Mouse (Mus musculus) granulocyte monocyte progenitor cell, adult 5-6 weeks (primary cell): ENCODE results near the gene C1ql1. TPM values are rescaled to one million over a fixed set of nuclear protein-coding genes. Genes with fewer than 3 reads are reported as not detected.

ENCODE experiments used
- ATAC-seq: replicated peaks from 2 replicates; pipeline ENCODE4 v1.8.0; 2016; ENCODE audit warnings: mild to moderate bottlenecking, moderate TSS enrichment, inconsistent platforms; ENCODE audit not compliant: poor library complexity, severe bottlenecking
- total RNA-seq, 2 experiments: library from RNA; stranded (forward) in 1 of 2; stranded (reverse) in 1 of 2; fragments of 200-712, 200-1000 nt in 1 of 2; fragments of >200 nt in 1 of 2; fragmentation: Nextera tagmentation in 1 of 2; gene quantifications; 2 replicates each; pipeline ENCODE4 v1.2.3; 2014 to 2017

Gene C1ql1
- total RNA-seq, 2 experiments from 2014 or later: not detected

- no peak for ATAC-seq
These were observed 35.1 kb downstream of the C1ql1 start for GRCm38 (mm10) chr11:102911376-102911775.

- ATAC-seq: no peak
These were observed 42.8 kb downstream of the C1ql1 start for GRCm38 (mm10) chr11:102903654-102904053.

GRCm38 (mm10) chr11:102902107-102902506, 44.4 kb downstream of the C1ql1 start:
- no peak for ATAC-seq

- peak; percentile 16; the same call in 1 of the 2 replicates for ATAC-seq
These were observed 45.3 kb downstream of the C1ql1 start for GRCm38 (mm10) chr11:102901199-102901598.

GRCm38 (mm10) chr11:102900763-102901162, 45.7 kb downstream of the C1ql1 start, which contains the start of gene Gfap:
Gene Gfap, minus strand, starts transcription at chr11:102900912.
- peak; percentile 88 for ATAC-seq

- no peak for ATAC-seq
These were observed 48.1 kb downstream of the C1ql1 start for GRCm38 (mm10) chr11:102898408-102898807.

GRCm38 (mm10) chr11:102896641-102897040, 49.8 kb downstream of the C1ql1 start:
- ATAC-seq: no peak

- no peak for ATAC-seq
These were observed 50.7 kb downstream of the C1ql1 start for GRCm38 (mm10) chr11:102895779-102896178.

GRCm38 (mm10) chr11:102894716-102895115, 51.8 kb downstream of the C1ql1 start:
- no peak for ATAC-seq

- peak; percentile 97 for ATAC-seq
These were observed 53.4 kb downstream of the C1ql1 start for GRCm38 (mm10) chr11:102893015-102893651.

GRCm38 (mm10) chr11:102890096-102890495, 56.4 kb downstream of the C1ql1 start:
- no peak for ATAC-seq

Other genes starting within 250 kb of the C1ql1 start
- gene Ccdc43, start 248.9 kb downstream of the C1ql1 start, total RNA-seq (2014; fragmentation: Nextera tagmentation): 15.5 and 16.9 TPM in 2 replicates
- gene Ccdc43, start 248.9 kb downstream of the C1ql1 start, total RNA-seq (2017): 33.5 and 42.8 TPM in 2 replicates
- 9.4 TPM in 1 of 2 replicates, not detected in the other for gene Adam11, start 185.2 kb downstream of the C1ql1 start, total RNA-seq (2014; fragmentation: Nextera tagmentation)
- 0.17 TPM in 1 of 2 replicates, not detected in the other for gene Adam11, start 185.2 kb downstream of the C1ql1 start, total RNA-seq (2017)
- gene Gjc1, start 127.0 kb downstream of the C1ql1 start, total RNA-seq (2014; fragmentation: Nextera tagmentation): not detected in 2 replicates
- not detected in 2 replicates for gene Gjc1, start 127.0 kb downstream of the C1ql1 start, total RNA-seq (2017)
- gene Higd1b, start 110.8 kb downstream of the C1ql1 start, total RNA-seq (2014; fragmentation: Nextera tagmentation): not detected in 2 replicates
- gene Higd1b, start 110.8 kb downstream of the C1ql1 start, total RNA-seq (2017): not detected in 2 replicates
- 158 and 236 TPM in 2 replicates for gene Eftud2, start 65.7 kb downstream of the C1ql1 start, total RNA-seq (2014; fragmentation: Nextera tagmentation)
- gene Eftud2, start 65.7 kb downstream of the C1ql1 start, total RNA-seq (2017): 175 and 193 TPM in 2 replicates
- gene Ccdc103, start 65.5 kb downstream of the C1ql1 start, total RNA-seq (2014; fragmentation: Nextera tagmentation): not detected in 2 replicates
- not detected in 2 replicates for gene Ccdc103, start 65.5 kb downstream of the C1ql1 start, total RNA-seq (2017)
- not detected in 2 replicates for gene Fam187a, start 61.5 kb downstream of the C1ql1 start, total RNA-seq (2014; fragmentation: Nextera tagmentation)
- gene Fam187a, start 61.5 kb downstream of the C1ql1 start, total RNA-seq (2017): not detected in 2 replicates
- not detected in 2 replicates for gene Gfap, start 45.8 kb downstream of the C1ql1 start, total RNA-seq (2014; fragmentation: Nextera tagmentation)
- gene Gfap, start 45.8 kb downstream of the C1ql1 start, total RNA-seq (2017): not detected in 2 replicates
- gene Kif18b, start 21.6 kb downstream of the C1ql1 start, total RNA-seq (2014; fragmentation: Nextera tagmentation): 4.9 and 11.6 TPM in 2 replicates
- gene Kif18b, start 21.6 kb downstream of the C1ql1 start, total RNA-seq (2017): 19.9 and 22.6 TPM in 2 replicates
- 39.2 and 44.9 TPM in 2 replicates for gene Nmt1, start 81.5 kb upstream of the C1ql1 start, total RNA-seq (2014; fragmentation: Nextera tagmentation)
- 54.1 and 58.9 TPM in 2 replicates for gene Nmt1, start 81.5 kb upstream of the C1ql1 start, total RNA-seq (2017)
- 30.5 and 40.9 TPM in 2 replicates for gene Dcakd, start 81.6 kb upstream of the C1ql1 start, total RNA-seq (2014; fragmentation: Nextera tagmentation)
- gene Dcakd, start 81.6 kb upstream of the C1ql1 start, total RNA-seq (2017): 14.3 and 17.0 TPM in 2 replicates
- gene Plcd3, start 155.0 kb upstream of the C1ql1 start, total RNA-seq (2014; fragmentation: Nextera tagmentation): 0.41 TPM in 1 of 2 replicates, not detected in the other
- 3.2 TPM in 1 of 2 replicates, not detected in the other for gene Plcd3, start 155.0 kb upstream of the C1ql1 start, total RNA-seq (2017)
- gene Acbd4, start 155.0 kb upstream of the C1ql1 start, total RNA-seq (2014; fragmentation: Nextera tagmentation): 4.8 and 9.6 TPM in 2 replicates
- 5.8 and 10.7 TPM in 2 replicates for gene Acbd4, start 155.0 kb upstream of the C1ql1 start, total RNA-seq (2017)
- 9.7 and 13.5 TPM in 2 replicates for gene Hexim1, start 169.5 kb upstream of the C1ql1 start, total RNA-seq (2014; fragmentation: Nextera tagmentation)
- gene Hexim1, start 169.5 kb upstream of the C1ql1 start, total RNA-seq (2017): 28.7 and 31.0 TPM in 2 replicates
- gene Hexim2, start 185.7 kb upstream of the C1ql1 start, total RNA-seq (2014; fragmentation: Nextera tagmentation): 2.6 and 6.4 TPM in 2 replicates
- gene Hexim2, start 185.7 kb upstream of the C1ql1 start, total RNA-seq (2017): 1.3 and 3.4 TPM in 2 replicates
- gene Fmnl1, start 224.4 kb upstream of the C1ql1 start, total RNA-seq (2014; fragmentation: Nextera tagmentation): 58.4 and 94.0 TPM in 2 replicates
- gene Fmnl1, start 224.4 kb upstream of the C1ql1 start, total RNA-seq (2017): 21.3 and 31.0 TPM in 2 replicates